Mouse (Mus musculus): ENCODE measurements around the gene Fkrp. TPM values are rescaled to one million over a fixed set of nuclear protein-coding genes. Genes with fewer than 3 reads are reported as not detected.
A peak's percentile ranks its signal among the peaks of the same experiment; 100 is the strongest.

Gene Fkrp
- total RNA-seq, 1 experiment from 2014 or later: 8.7 TPM

DNA sequence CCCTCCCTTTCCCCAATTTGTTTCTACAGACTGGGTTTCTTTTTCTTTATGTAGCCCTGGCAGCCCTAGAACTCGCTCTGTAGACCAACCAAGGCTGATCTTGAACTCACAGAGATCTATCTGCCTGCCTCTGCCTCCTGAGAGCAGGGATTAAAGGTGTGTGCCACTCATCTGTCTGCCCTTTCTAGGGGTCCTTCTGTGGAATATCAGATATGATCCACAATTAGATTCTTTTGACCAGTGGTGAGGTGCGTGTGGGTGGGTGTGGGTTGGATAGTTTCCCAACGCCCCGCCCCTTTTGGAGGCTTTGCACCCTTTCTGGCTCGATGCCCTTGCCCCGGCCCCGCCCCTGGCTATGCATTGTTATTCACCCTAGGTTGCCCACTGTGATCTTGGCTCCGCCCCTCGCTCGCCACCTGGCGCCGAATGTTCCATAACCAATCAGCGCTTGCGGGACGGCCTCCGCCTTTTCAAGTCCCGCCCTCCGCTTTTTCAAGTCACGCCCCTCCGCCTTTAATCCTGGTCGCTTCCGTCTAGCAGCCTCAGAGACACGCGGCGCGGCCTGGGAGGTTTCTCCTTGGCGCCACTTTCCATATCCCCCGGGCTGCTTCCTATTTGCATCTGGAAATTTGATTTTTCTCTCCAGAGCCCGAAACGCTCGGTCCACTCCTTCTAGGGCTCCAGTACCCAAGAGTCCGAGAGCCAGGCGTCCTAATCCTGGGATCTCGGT is 35.5 kb downstream of the Fkrp start, which contains the start of gene Slc1a5:
Gene Slc1a5 (plus strand): TSS at position 516 of the 730 bp plus-strand sequence.
- ATAC-seq (replicated peaks in 1 of 2; ENCODE audit: insufficient read depth in 1 of 2, low FRiP score in 2 of 2, low TSS enrichment in 1 of 2, low read depth in 1 of 2, poor library complexity in 2 of 2, severe bottlenecking in 2 of 2): peak; percentile 79 to 90

DNA sequence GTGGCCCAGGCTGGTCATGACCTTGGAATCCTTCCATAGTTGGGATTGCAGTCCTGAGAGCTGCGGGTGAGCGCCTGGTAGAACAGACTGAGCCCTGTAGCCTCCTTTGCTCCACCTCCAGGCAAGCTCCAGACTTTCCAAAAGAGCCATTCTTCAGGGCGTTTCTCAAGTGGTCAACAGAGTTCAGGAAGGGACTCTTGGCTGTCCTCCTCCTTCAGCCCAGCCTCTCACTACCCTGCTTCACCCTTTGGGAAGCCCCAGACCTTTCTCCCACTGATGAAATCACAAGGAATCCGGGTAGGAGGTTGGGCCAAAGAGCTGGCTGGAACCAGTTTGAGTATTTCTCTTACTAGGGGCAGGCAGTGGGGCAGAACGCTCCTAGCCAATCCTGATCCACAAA is 36.5 kb downstream of the Fkrp start:
- ATAC-seq (replicated peaks in 1 of 2; ENCODE audit: insufficient read depth in 1 of 2, low FRiP score in 2 of 2, low TSS enrichment in 1 of 2, low read depth in 1 of 2, poor library complexity in 2 of 2, severe bottlenecking in 2 of 2): no peak

DNA sequence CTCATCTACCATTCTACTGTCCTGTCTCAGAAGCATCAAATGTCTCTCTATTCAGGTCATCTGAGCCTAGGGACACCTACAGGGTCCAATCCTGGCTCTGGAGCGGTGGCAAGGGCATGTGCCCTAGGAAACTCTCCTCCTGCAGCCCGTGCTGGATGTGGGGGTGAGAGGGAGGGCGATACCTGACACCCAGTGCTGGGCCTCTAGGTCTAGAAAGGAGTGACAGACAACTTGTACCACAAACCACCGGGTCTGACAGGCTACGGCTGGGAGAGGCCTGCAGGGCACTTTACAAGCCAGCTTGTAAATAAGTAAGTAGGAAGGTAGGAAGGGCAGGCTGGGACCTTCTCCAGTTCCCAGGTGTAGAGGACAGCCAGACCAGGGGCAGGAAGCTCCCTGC is 40.6 kb downstream of the Fkrp start:
- ATAC-seq (replicated peaks in 1 of 2; ENCODE audit: insufficient read depth in 1 of 2, low FRiP score in 2 of 2, low TSS enrichment in 1 of 2, low read depth in 1 of 2, poor library complexity in 2 of 2, severe bottlenecking in 2 of 2): no peak

DNA sequence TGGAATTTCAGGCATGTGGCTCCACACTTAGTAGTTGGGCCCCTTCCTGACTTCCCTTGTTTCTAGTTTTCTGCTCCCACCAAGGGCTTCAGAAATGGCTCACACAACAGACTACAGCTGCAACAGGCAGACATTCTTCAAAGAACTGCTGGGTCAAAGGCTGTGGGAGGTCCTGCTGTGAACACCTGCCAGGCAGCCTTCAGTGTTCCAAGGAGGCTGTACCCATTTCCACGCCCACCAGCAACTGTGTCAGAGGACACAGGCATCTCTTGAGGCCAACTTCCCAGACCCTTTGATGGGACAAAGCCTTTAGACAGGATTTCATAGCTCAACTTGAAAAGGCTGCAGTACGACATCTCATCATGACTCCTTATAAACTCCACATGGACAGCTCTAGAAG is 50.1 kb downstream of the Fkrp start:
- no peak for ATAC-seq (replicated peaks in 1 of 2; ENCODE audit: insufficient read depth in 1 of 2, low FRiP score in 2 of 2, low TSS enrichment in 1 of 2, low read depth in 1 of 2, poor library complexity in 2 of 2, severe bottlenecking in 2 of 2)

DNA sequence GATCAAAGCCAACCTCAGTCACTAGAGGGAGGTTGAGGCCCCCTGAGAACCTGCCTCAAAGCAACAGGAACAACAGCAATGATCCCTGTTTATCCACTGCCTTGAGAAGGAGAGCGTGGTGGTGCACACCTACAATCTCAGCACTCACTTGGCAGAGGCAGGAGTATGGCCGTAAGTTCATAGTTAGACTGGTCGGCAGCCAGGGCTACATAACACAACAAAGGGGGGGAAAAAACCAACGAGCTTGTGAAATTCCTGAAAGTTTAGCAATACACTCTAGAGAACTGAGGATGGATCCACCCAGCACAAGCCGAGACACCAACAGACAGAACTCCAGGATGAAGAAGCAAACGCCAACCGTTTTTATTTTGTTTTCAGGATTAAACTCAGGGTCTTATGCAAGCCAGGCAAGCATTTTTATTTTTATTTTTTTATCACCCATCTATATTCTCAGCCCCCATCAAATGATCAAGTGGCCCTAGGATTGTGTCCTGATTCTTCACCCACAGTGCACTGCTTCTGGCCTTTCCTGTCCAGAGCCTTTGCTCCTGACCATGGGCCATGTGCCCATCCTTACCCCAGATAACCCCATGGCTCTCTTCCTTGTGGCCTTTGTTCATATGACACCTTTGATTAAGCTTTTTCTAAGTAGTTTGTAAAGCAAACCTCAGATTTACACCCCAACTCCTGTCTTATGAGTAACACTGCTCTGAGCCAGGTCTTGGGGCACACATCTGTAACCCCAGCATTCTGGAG is 52.9 kb downstream of the Fkrp start:
- no peak for ATAC-seq (replicated peaks in 1 of 2; ENCODE audit: insufficient read depth in 1 of 2, low FRiP score in 2 of 2, low TSS enrichment in 1 of 2, low read depth in 1 of 2, poor library complexity in 2 of 2, severe bottlenecking in 2 of 2)

DNA sequence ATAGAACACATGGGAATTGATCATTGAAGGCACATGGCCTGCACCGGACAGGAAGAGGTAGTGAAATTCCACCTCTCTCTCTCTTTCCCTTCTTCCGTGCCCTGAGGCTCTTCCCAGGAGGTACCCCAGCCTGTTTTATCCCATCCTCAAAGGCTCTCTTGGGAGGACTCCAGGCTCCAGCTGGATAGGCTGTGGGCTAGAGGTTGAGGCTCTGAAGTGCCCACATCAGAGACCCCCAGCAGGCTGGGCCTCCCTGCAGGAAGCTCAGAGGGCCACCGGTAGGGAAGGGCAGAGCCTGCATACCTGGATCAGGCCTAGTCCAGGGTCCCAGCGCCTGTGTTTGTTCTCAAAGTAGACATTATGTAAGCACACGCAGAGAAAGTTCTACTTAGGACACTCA is 54.9 kb downstream of the Fkrp start:
- no peak for ATAC-seq (replicated peaks in 1 of 2; ENCODE audit: insufficient read depth in 1 of 2, low FRiP score in 2 of 2, low TSS enrichment in 1 of 2, low read depth in 1 of 2, poor library complexity in 2 of 2, severe bottlenecking in 2 of 2)

DNA sequence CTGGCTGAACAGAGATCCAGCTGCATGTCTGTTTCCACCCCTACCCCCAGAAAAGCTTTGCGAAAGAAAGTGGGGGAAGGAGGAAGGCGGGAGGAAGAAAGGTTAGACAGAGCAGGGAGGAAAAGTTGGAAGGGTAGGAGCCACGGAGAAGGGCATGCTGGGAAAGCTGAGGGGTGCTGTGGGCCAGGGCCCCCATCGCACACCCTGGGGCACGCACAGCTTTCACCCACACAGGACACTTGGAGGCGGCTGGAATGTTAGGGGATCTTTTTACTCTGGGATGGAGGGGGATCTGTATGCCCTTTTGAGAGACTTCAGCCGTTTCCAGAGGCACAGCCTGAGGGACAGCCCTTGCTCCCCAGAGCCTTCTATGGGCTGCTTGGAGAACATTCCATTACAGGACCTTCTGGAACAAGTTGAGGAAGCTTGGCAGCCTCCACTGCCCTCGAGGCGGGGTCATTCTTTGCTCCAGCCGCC is 55.5 kb downstream of the Fkrp start:
- no peak for ATAC-seq (replicated peaks in 1 of 2; ENCODE audit: insufficient read depth in 1 of 2, low FRiP score in 2 of 2, low TSS enrichment in 1 of 2, low read depth in 1 of 2, poor library complexity in 2 of 2, severe bottlenecking in 2 of 2)

DNA sequence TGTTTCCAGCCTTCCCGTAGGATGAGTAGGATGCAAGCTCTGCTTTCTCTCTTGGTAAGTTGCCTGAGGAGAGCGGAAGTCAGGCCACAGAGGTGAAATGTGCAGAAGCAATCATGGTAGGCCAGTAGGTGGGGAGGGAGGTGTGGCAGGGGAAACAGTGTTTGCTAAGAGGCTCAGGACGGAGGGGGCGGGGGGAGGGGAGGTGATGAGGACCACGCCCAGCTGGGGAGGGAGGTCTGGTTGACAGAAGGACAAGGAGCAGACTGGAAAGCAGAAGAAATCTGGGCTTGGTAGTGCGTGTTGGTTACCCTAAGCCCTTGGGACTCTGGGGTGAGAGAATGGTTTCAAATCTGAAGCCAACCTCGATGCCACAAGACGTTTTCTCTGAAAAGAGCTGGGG is 56.2 kb downstream of the Fkrp start:
- peak in 1 of 2 experiments; percentile 37; a peak in 1 of 4 replicates for ATAC-seq (replicated peaks in 1 of 2; ENCODE audit: insufficient read depth in 1 of 2, low FRiP score in 2 of 2, low TSS enrichment in 1 of 2, low read depth in 1 of 2, poor library complexity in 2 of 2, severe bottlenecking in 2 of 2)

Other genes starting within 250 kb of the Fkrp start
- 16.3 and 16.8 TPM in 2 replicates for gene Arhgap35, start 201.7 kb downstream of the Fkrp start, total RNA-seq (2017)
- not detected in 2 replicates for gene Ceacam15, start 141.0 kb downstream of the Fkrp start, total RNA-seq (2017)
- not detected in 2 replicates for gene Ceacam9, start 94.8 kb downstream of the Fkrp start, total RNA-seq (2017)
- gene Ap2s1, start 78.3 kb downstream of the Fkrp start, total RNA-seq (2017): 43.2 and 67.9 TPM in 2 replicates
- 41.8 and 49.6 TPM in 2 replicates for gene Slc1a5, start 35.4 kb downstream of the Fkrp start, total RNA-seq (2017)
- gene Strn4, start 843 bp downstream of the Fkrp start, total RNA-seq (2017): 50.9 and 54.5 TPM in 2 replicates
- 22.3 and 30.6 TPM in 2 replicates for gene Prkd2, start 26.2 kb upstream of the Fkrp start, total RNA-seq (2017)
- 0.99 TPM in 1 of 2 replicates, not detected in the other for gene Dact3, start 58.6 kb upstream of the Fkrp start, total RNA-seq (2017)
- gene Gng8, start 75.1 kb upstream of the Fkrp start, total RNA-seq (2017): 0.25 TPM in 1 of 2 replicates, not detected in the other
- 1.3 and 3.7 TPM in 2 replicates for gene Ptgir, start 89.8 kb upstream of the Fkrp start, total RNA-seq (2017)
- gene Calm3, start 107.4 kb upstream of the Fkrp start, total RNA-seq (2017): 391 and 520 TPM in 2 replicates
- 0.25 TPM in 1 of 2 replicates, not detected in the other for gene Pnmal2, start 128.0 kb upstream of the Fkrp start, total RNA-seq (2017)
- gene Pnmal1, start 142.9 kb upstream of the Fkrp start, total RNA-seq (2017): not detected in 2 replicates
- gene Gm42372, start 166.4 kb upstream of the Fkrp start, total RNA-seq (2017): 0.99 and 1.6 TPM in 2 replicates
- gene Ccdc8, start 176.0 kb upstream of the Fkrp start, total RNA-seq (2017): 12.1 and 13.4 TPM in 2 replicates
- gene Ppp5c, start 211.2 kb upstream of the Fkrp start, total RNA-seq (2017): 80.2 and 111 TPM in 2 replicates
- 1.0 and 6.9 TPM in 2 replicates for gene Hif3a, start 245.7 kb upstream of the Fkrp start, total RNA-seq (2017)

Measured in hematopoietic stem cell, adult 5-6 weeks (primary cell).